Mouse (Mus musculus) small intestine, adult 2 months (tissue): ENCODE data around the gene Lgals4. TPM values are rescaled to one million over a fixed set of nuclear protein-coding genes. Genes with fewer than 3 reads are reported as not detected.
A peak's percentile ranks its signal among the peaks of the same experiment; 100 is the strongest.

Experiments used
- H3K27ac ChIP-seq: fragments of 200-500 bp; 2 replicates; pipeline ENCODE4 v1.5.1; 2012; ENCODE audit warnings: low read depth, low read length, control low read depth, inconsistent platforms; ENCODE audit not compliant: insufficient read depth
- H3K27me3 ChIP-seq: fragments of 200-500 bp; 2 replicates; pipeline ENCODE4 v1.6.1; 2012; ENCODE audit warnings: mild to moderate bottlenecking, moderate library complexity, low read length, inconsistent platforms; ENCODE audit not compliant: control insufficient read depth, insufficient read depth
- H3K36me3 ChIP-seq: fragments of 200-500 bp; 2 replicates; pipeline ENCODE4 v1.6.1; 2012; ENCODE audit warnings: mild to moderate bottlenecking, low read length, control low read depth, inconsistent platforms; ENCODE audit not compliant: control insufficient read depth, insufficient read depth
- H3K4me1 ChIP-seq: fragments of 200-500 bp; 2 replicates; pipeline ENCODE4 v1.6.1; 2012; ENCODE audit warnings: low read length, inconsistent platforms, mixed read lengths; ENCODE audit not compliant: control insufficient read depth, insufficient read depth, insufficient read length
- H3K4me3 ChIP-seq: fragments of 200-500 bp; 2 replicates; pipeline ENCODE4 v1.5.1; 2012; ENCODE audit warnings: low read depth, mild to moderate bottlenecking, control low read depth, inconsistent platforms, low read length, moderate library complexity
- CTCF ChIP-seq: fragments of 200-500 bp; IDR thresholded peaks from 2 replicates; pipeline ENCODE4 v1.5.1; 2012; ENCODE audit warnings: low read depth, mild to moderate bottlenecking, control low read depth, inconsistent platforms, low read length, moderate library complexity, mixed read lengths; ENCODE audit not compliant: insufficient replicate concordance, insufficient read length; ENCODE audit errors: extremely low read depth
- POLR2A ChIP-seq: fragments of 200-500 bp; IDR thresholded peaks from 2 replicates; pipeline ENCODE4 v1.6.1; 2012; ENCODE audit warnings: low read depth, mild to moderate bottlenecking, control low read depth, inconsistent platforms, low read length, moderate library complexity
- WGBS: fragments of 180-500 bp; shearing (Covaris S2); methylation state at CpG from one replicate; pipeline ENCODE4 v1.1.7; 2018; 5-methylcytosine and 5-hydroxymethylcytosine counted together
- polyA plus RNA-seq: library from polyadenylated mRNA; depleted of rRNA; stranded (reverse); fragments of >200 nt; gene quantifications from 2 replicates; pipeline ENCODE4 v1.2.3, GENCODE M21; 2012

The Lgals4 gene
- polyA plus RNA-seq, 1 experiment: 2,780 TPM

DNA sequence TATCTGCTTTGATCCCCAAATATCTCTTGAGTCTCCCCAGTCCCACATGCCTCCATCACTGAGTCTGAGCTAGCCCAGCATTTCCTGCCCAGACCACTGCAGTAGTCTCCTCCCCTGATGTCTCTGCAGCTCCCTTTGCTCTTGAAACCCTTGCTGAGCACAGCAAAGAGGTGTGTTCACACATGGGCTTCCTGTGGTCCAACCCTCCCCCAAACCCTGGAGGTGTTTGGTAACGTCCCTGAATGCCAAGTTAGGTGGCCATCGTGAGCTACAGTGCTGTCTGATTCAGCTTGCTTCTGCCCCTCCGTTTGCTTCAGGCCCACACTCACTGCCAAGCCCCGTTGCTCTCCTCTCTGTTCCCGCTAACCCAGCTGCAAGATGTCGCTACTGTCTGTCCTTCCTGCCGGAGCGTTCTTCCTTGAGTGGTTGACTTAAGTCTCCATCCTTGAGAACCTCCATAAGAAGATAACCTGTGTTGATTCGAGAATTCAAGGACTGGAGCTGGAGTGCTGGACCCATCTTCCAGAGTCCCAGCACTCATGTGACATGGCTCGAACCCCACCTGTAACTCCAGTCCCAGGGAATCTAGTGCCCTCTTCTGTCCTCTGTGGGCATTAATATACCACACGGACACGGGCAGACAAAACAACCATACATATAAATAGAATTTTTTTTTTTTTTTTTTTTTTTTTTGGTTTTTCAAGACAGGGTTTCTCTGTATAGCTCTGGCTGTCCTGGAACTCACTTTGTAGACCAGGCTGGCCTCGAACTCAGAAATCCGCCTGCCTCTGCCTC lies 41.1 kb upstream of the Lgals4 start:
- peak overlapping the region; percentile 52 for H3K27ac ChIP-seq

DNA sequence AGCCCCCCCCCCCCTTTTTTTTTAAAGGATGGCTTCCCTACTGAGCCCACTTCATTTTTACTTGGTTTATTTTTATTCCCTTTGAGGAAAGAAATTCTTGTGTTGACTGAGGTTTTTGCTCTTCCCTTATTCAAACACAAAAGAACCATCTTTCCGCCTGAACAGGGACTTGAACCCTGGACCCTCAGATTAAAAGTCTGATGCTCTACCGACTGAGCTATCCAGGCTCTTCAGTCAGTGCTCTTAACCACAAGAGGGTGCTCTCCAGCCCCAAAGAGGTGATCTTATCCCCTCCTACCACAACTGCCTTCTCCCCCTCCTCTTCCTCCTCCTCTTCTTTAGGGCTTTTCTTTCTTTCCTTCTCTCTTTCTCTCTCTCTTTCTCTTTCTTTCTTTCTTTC lies 39.8 kb upstream of the Lgals4 start:
- Histone ChIP-seq H3K4me1 (peaks cover 10% of the 10 kb centered on the region), H3K36me3 (no peaks in the 10 kb centered on the region; the same call in 1 of the 2 replicates), H3K27ac (no peak overlapping the region), H3K4me3 (no peak overlapping the region), H3K27me3 (no peaks in the 10 kb centered on the region)
- WGBS: 29% methylated on average over 2 of the region's 2 CpGs
- no peak for TF ChIP-seq CTCF
- no peak for TF ChIP-seq POLR2A

More for the DNA sequence above, 41.1 kb upstream of the Lgals4 start:
- H3K27me3 ChIP-seq: no peaks in the 10 kb centered on the region
- peaks cover 10% of the 10 kb centered on the region for H3K4me1 ChIP-seq
- H3K4me3 ChIP-seq: no peak overlapping the region; the same call in 1 of the 2 replicates
- 72% methylated on average over 14 of the region's 14 CpGs for WGBS
- no peaks in the 10 kb centered on the region; the same call in 1 of the 2 replicates for H3K36me3 ChIP-seq
- TF ChIP-seq POLR2A (no peak), CTCF (no peak)

DNA sequence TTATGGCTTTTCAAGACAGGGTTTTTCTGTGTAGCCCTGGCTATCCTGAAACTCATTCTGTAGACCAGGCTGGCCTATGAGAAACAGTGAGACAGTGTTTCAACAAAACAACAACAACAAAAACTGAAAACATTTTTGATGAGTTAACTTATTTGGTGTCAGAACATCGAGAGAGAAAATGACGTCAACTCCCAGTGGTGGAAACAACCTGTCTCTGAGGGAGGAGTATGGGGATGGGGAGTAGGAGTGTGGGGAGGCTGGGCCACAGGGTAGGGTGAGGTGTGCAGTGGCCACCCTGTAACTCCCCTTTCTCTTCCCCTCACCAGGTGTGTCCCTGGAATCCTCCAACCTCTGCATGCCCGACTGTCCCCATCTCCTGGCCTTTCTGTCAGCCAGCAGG lies 39.2 kb upstream of the Lgals4 start:
- WGBS: 70% methylated on average over 3 of the region's 3 CpGs
- Histone ChIP-seq H3K4me1 (peaks cover 10% of the 10 kb centered on the region), H3K27ac (no peak overlapping the region), H3K27me3 (no peaks in the 10 kb centered on the region), H3K4me3 (no peak overlapping the region), H3K36me3 (no peaks in the 10 kb centered on the region; the same call in 1 of the 2 replicates)
- TF ChIP-seq CTCF: no peak
- no peak for TF ChIP-seq POLR2A

DNA sequence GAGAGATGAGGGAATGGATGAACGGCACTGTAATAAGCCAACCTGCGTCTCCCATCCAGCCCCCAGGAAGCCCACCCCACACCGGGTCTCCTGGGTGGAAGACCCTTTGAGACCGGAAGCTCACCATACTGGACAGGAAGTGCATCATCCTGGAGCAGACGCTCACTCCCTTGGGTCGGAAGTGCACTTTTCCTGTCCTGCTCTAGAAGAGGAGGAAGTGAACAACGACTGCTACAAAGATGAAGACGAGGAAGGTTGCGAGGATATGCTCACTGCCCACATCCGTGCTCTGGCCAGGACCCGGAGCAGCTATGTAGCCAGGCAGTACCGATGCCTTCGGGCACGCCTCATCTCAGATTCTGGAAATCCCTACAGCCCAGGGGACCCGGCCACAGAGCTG lies 37.8 kb upstream of the Lgals4 start:
- TF ChIP-seq POLR2A (no peak), CTCF (no peak)
- Histone ChIP-seq H3K27ac (peak overlapping the region; percentile 34), H3K27me3 (no peaks in the 10 kb centered on the region), H3K36me3 (no peaks in the 10 kb centered on the region; the same call in 1 of the 2 replicates), H3K4me3 (peak overlapping the region; percentile 40), H3K4me1 (peaks cover 5% of the 10 kb centered on the region)
- 66% methylated on average over 15 of the region's 15 CpGs for WGBS

DNA sequence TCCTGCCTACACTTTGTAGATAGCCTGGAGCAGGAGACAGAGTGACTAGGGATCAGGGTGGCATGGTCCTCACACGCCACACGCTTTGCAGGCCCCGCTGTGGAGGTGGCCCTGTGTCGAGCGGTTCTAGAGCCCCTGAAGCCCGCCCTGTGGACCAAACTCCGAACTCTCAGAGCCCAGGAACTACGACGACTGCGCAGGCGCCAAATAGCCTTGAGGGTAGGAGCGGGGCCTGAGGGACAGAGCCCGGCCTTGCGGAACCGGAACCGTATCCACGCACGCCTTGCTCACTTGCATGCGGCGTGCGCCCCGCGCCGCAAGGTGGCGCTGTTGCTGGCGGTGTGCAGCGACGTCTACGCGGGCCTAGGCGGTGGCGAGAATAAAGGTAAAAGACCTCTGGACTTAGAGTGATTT lies 37.1 kb upstream of the Lgals4 start:
- Histone ChIP-seq H3K4me1 (peaks cover 7% of the 10 kb centered on the region), H3K27me3 (no peaks in the 10 kb centered on the region), H3K27ac (peak overlapping the region; percentile 34), H3K4me3 (peak overlapping the region; percentile 47), H3K36me3 (no peaks in the 10 kb centered on the region; the same call in 1 of the 2 replicates)
- WGBS: 8% methylated on average over 32 of the region's 32 CpGs
- TF ChIP-seq POLR2A: no peak; the same call in 1 of the 2 replicates
- peak; percentile 97 for TF ChIP-seq CTCF

DNA sequence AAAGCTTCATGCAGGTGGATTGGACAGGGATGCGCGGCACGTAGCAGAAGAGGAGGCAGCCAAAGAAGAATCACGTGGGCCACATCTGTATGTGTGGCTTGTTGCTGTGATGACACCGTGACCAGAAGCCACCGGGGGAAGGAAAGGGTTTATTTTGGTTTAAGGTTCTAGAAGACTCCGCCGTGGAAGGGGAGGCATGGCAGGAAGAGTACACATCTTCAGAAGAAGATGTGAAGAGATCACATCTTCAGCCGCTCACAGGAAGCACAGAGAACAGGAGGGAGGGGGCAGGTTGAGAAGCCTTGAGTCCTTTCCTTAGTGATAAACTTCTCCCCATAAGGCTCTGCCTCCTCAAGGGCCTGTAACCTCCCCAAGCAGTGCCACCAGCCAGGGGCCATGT lies 33.7 kb upstream of the Lgals4 start:
- Histone ChIP-seq H3K4me3 (no peak overlapping the region), H3K4me1 (peaks cover 29% of the 10 kb centered on the region), H3K27me3 (no peaks in the 10 kb centered on the region), H3K36me3 (no peaks in the 10 kb centered on the region; the same call in 1 of the 2 replicates), H3K27ac (no peak overlapping the region)
- 93% methylated on average over 9 of the region's 9 CpGs for WGBS
- TF ChIP-seq CTCF (no peak), POLR2A (no peak)

DNA sequence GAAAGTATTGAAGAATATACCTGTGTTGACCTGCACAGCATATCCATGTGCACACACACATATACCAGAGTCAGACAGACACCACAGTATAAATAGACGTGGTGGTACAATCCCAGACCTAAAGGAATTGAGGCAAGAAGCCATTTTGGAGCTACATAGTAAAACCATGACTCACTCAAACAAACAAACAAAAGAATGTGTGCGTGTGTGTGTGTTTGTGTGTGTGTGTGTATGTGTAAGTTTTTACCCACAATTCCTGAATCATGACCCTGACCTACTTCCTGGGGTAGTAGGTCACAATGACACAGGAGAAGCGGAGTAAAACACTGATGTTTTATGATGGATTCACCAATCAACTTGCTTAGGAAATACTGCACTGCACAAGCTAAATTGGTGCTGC lies 32.2 kb upstream of the Lgals4 start:
- H3K27ac ChIP-seq: peak overlapping the region; percentile 96
- TF ChIP-seq POLR2A: no peak
- no peak for TF ChIP-seq CTCF
- H3K27me3 ChIP-seq: no peaks in the 10 kb centered on the region
- whole genome bisulfite sequencing: 23% methylated on average over 3 of the region's 3 CpGs
- H3K4me3 ChIP-seq: no peak overlapping the region
- H3K36me3 ChIP-seq: no peaks in the 10 kb centered on the region; the same call in 1 of the 2 replicates
- H3K4me1 ChIP-seq: peaks cover 26% of the 10 kb centered on the region
